Comparison of ENCODE assay signal across 19 mouse cellular contexts in genomic region chr10:94543956-94544355, GRCm38 (mm10).
DNase-seq lines count a peak whose midpoint lies in the region; ATAC-seq and TF ChIP-seq lines count a peak whose summit lies in the region.
"Had no signal": no experiment of that assay in that cellular context is flagged by ENCODE, and none has a peak within 500 bp of the region (broad histone marks: within the 10 kb centered on the region; RNA-seq: fewer than 3 reads in every experiment).

No protein-coding gene starts in this region.

- H3K4me3 ChIP-seq in forebrain, embryonic 14.5 days (ENCODE audit: low read depth, low read length), result no peak overlapping the region
- no peak overlapping the region for H3K4me3 ChIP-seq in forebrain, embryonic 10.5 days
- no peak overlapping the region for H3K4me3 ChIP-seq in heart, embryonic 14.5 days (ENCODE audit: control insufficient read depth in 1 of 2, insufficient read depth in 1 of 2, low read depth in 1 of 2, low read length in 2 of 2)
- H3K4me3 ChIP-seq: embryonic facial prominence, embryonic 10.5 days; erythroblast, embryonic 14.5 days; intestine, embryonic 15.5 days; kidney, embryonic 15.5 days; neural tube, embryonic 15.5 days had no signal

- TF ChIP-seq POLR2A in brain, embryonic 14.5 days (IDR thresholded peaks at IDR 0.05; ENCODE audit: borderline replicate concordance, extremely low read depth, insufficient read depth, insufficient read length, poor library complexity, severe bottlenecking), result no peak

- no peak overlapping the region for H3K27ac ChIP-seq in forebrain, embryonic 14.5 days (ENCODE audit: low read depth, low read length)
- no peak overlapping the region for H3K27ac ChIP-seq in forebrain, embryonic 10.5 days
- no peak overlapping the region for H3K27ac ChIP-seq in heart, embryonic 14.5 days (replicated peaks in 1 of 2; ENCODE audit: control insufficient read depth in 1 of 2, insufficient read depth in 1 of 2, low read depth in 2 of 2, low read length in 2 of 2)
- H3K27ac ChIP-seq: embryonic facial prominence, embryonic 10.5 days; hindbrain, embryonic 14.5 days; intestine, embryonic 15.5 days; kidney, embryonic 15.5 days; neural tube, embryonic 15.5 days had no signal

- no peaks in the 10 kb centered on the region for H3K27me3 ChIP-seq in forebrain, embryonic 14.5 days (replicated peaks; ENCODE audit: control insufficient read depth, insufficient read depth, low read length)
- H3K27me3 ChIP-seq in forebrain, embryonic 10.5 days (ENCODE audit: poor library complexity, severe bottlenecking), result no peaks in the 10 kb centered on the region
- no peaks in the 10 kb centered on the region for H3K27me3 ChIP-seq in heart, embryonic 14.5 days (ENCODE audit: control insufficient read depth, insufficient read depth, low read length)
- H3K27me3 ChIP-seq: intestine, embryonic 15.5 days; neural tube, embryonic 15.5 days had no signal

- no peak for ATAC-seq in forebrain, embryonic 14.5 days
- ATAC-seq in heart, embryonic 14.5 days (ENCODE audit: insufficient number of reproducible peaks, insufficient read depth, low FRiP score, low read depth), result no peak
- ATAC-seq: intestine, embryonic 15.5 days had no signal

- peaks cover 17% of the 10 kb centered on the region for H3K4me1 ChIP-seq in forebrain, embryonic 14.5 days (ENCODE audit: control insufficient read depth, insufficient read depth, low read length)
- peaks cover 31% of the 10 kb centered on the region for H3K4me1 ChIP-seq in forebrain, embryonic 10.5 days
- peaks cover 17 to 29% of the 10 kb centered on the region in 2 experiments for H3K4me1 ChIP-seq in heart, embryonic 14.5 days (ENCODE audit: control insufficient read depth in 2 of 2, insufficient read depth in 2 of 2, low read length in 2 of 2)

- no peak overlapping the region; the same call in 1 of the 2 replicates for H3K9ac ChIP-seq in forebrain, embryonic 14.5 days (ENCODE audit: low read length)
- no peak overlapping the region for H3K9ac ChIP-seq in heart, embryonic 14.5 days (ENCODE audit: low read length)
- H3K9ac ChIP-seq: hindbrain, embryonic 14.5 days; intestine, embryonic 15.5 days; kidney, embryonic 15.5 days; neural tube, embryonic 15.5 days had no signal

- no peak overlapping the region for H3K4me2 ChIP-seq in forebrain, embryonic 14.5 days (ENCODE audit: low read length)
- peak overlapping the region; percentile 14 for H3K4me2 ChIP-seq in heart, embryonic 14.5 days (ENCODE audit: low read length)
- H3K4me2 ChIP-seq: hindbrain, embryonic 14.5 days; intestine, embryonic 15.5 days; kidney, embryonic 15.5 days; neural tube, embryonic 15.5 days had no signal

- no peaks in the 10 kb centered on the region for H3K36me3 ChIP-seq in forebrain, embryonic 14.5 days (ENCODE audit: control insufficient read depth, insufficient read depth, low read length)
- H3K36me3 ChIP-seq in forebrain, embryonic 10.5 days (replicated peaks), result no peaks in the 10 kb centered on the region
- H3K36me3 ChIP-seq in heart, embryonic 14.5 days (ENCODE audit: control insufficient read depth, insufficient read depth, low read length), result no peaks in the 10 kb centered on the region
- H3K36me3 ChIP-seq: neural tube, embryonic 15.5 days had no signal

- H3K9me3 ChIP-seq in forebrain, embryonic 14.5 days (replicated peaks; ENCODE audit: control insufficient read depth, low read length), result 0 out of 2 replicates have a peak, but pooled peaks cover 4% of the 10 kb centered on the region
- H3K9me3 ChIP-seq in forebrain, embryonic 10.5 days, result peaks cover 8% of the 10 kb centered on the region
- H3K9me3 ChIP-seq in heart, embryonic 14.5 days (ENCODE audit: control insufficient read depth, low read length), result peaks cover 4% of the 10 kb centered on the region
- H3K9me3 ChIP-seq: intestine, embryonic 15.5 days; neural tube, embryonic 15.5 days had no signal

- WGBS in forebrain, embryonic 14.5 days, result 48% methylated on average over 8 of the region's 8 CpGs
- 77% methylated on average over 8 of the region's 8 CpGs for WGBS in forebrain, embryonic 10.5 days
- WGBS in heart, embryonic 14.5 days, result 20% methylated on average over 8 of the region's 8 CpGs

- TF ChIP-seq CTCF in brain, embryonic 14.5 days (IDR thresholded peaks at IDR 0.05; ENCODE audit: borderline replicate concordance, extremely low read depth, insufficient read depth, insufficient read length), result no peak

- DNase-seq in forebrain, embryonic 14.5 days (ENCODE audit: low spot score), result peak; percentile 57
- DNase-seq in forebrain, embryonic 10.5 days (ENCODE audit: extremely low spot score, low spot score), result no peak
- DNase-seq in heart, postnatal 4 days, result no peak
- DNase-seq in brain, embryonic 14.5 days (ENCODE audit: low read depth), result peak; percentile 59
- peak; percentile 40 to 46 for DNase-seq in layer of hippocampus, postnatal 36 days
- DNase-seq in adrenal gland, adult (ENCODE audit: inconsistent age in 2 of 2, low spot score in 1 of 2), result no peak
- DNase-seq in lung, postnatal 14 days, result no peak
- DNase-seq: adrenal gland, postnatal 10 days; cerebellum, adult 2 months; lung, postnatal 10 days; right cerebral cortex, postnatal 4 days; thymus, postnatal 4 days had no signal

Comparison
In these comparisons a context has a peak if more than half of its experiments do, and no peak if none do; other contexts are left out.
1. DNase-seq: peak in forebrain, embryonic 14.5 days (single experiment), brain, embryonic 14.5 days (single experiment) and layer of hippocampus, postnatal 36 days (2 of 2); none in forebrain, embryonic 10.5 days (single experiment), heart, postnatal 4 days (single experiment), adrenal gland, adult (0 of 2) and lung, postnatal 14 days (single experiment).